Mouse (Mus musculus): ENCODE data around the gene Soga1. TPM values are rescaled to one million over a fixed set of nuclear protein-coding genes. Genes with fewer than 3 reads are reported as not detected.
A peak's percentile ranks its signal among the peaks of the same experiment; 100 is the strongest.

The Soga1 gene
- polyA plus RNA-seq, 1 experiment: 4.6 TPM

DNA sequence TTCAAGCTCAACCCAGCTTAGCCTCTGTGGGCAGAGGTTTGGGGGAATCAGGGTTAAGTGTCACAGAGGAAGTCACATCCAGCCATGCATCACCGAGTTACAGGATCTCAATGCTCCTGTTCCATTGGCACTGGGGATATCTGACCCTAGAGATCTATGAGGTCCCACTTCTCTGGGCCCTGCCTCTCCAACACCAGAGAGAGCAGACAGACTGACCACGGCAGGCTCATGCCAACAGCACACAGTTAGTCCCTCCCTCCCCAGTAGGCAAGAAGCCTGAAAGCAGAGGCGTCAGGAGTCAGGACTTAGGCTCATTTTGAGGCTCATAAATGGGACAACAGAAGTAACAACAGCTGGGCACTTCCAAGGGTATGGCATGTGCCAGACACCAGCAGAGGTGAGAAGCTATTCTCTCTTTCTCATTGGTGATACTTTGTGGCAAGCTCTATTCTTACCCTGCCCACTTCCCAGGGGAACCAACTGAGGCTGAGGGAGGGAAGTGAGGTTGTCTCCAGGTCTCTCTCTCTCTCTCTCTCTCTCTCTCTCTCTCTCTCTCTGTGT is 9.2 kb downstream of the Soga1 start:
- TF ChIP-seq POLR2A (IDR thresholded peaks at IDR 0.05; ENCODE audit: low read depth, low read length): no peak
- TF ChIP-seq CTCF (IDR thresholded peaks at IDR 0.05; ENCODE audit: extremely low read depth, insufficient read length, insufficient replicate concordance, low read depth, low read length): no peak

DNA sequence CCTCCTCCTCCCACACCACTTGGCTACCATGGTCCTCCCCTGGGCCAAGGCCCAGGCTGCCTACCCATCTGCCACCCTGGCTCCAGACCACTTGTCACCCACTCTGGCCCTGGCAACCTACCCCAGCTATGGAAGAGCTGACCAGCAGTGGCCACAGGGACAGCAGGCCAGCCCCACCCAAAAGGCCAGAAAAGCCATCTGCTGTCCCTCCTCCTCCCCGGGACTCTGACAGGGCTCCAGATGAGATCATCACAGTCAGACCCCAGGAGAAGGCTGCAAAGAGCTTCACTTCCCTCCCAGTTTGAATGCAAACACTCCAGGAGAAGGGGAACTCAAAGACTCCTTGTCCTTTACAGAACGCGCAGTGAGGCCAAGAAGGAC is 9.7 kb downstream of the Soga1 start:
- Histone ChIP-seq H3K36me3 (ENCODE audit: control insufficient read depth, insufficient read depth, low read length) (no peaks in the 10 kb centered on the region), H3K4me3 (ENCODE audit: low read depth, low read length) (no peak overlapping the region), H3K27me3 (ENCODE audit: control insufficient read depth, insufficient read depth, low read length) (no peaks in the 10 kb centered on the region), H3K27ac (ENCODE audit: insufficient read depth, low read depth, low read length) (peak overlapping the region; percentile 72), H3K4me1 (ENCODE audit: control insufficient read depth, insufficient read depth, insufficient read length, low read length) (peaks cover 61% of the 10 kb centered on the region)
- TF ChIP-seq POLR2A (IDR thresholded peaks at IDR 0.05; ENCODE audit: low read depth, low read length) (no peak), CTCF (IDR thresholded peaks at IDR 0.05; ENCODE audit: extremely low read depth, insufficient read length, insufficient replicate concordance, low read depth, low read length) (no peak)
- WGBS: 63% methylated on average over 3 of the region's 3 CpGs

More for the DNA sequence above, 9.2 kb downstream of the Soga1 start:
- WGBS: 61% methylated on average over 3 of the region's 3 CpGs
- no peaks in the 10 kb centered on the region for H3K36me3 ChIP-seq (ENCODE audit: control insufficient read depth, insufficient read depth, low read length)
- H3K27me3 ChIP-seq (ENCODE audit: control insufficient read depth, insufficient read depth, low read length): no peaks in the 10 kb centered on the region
- peak overlapping the region; percentile 72 for H3K27ac ChIP-seq (ENCODE audit: insufficient read depth, low read depth, low read length)
- H3K4me1 ChIP-seq (ENCODE audit: control insufficient read depth, insufficient read depth, insufficient read length, low read length): peaks cover 60% of the 10 kb centered on the region
- H3K4me3 ChIP-seq (ENCODE audit: low read depth, low read length): no peak overlapping the region

DNA sequence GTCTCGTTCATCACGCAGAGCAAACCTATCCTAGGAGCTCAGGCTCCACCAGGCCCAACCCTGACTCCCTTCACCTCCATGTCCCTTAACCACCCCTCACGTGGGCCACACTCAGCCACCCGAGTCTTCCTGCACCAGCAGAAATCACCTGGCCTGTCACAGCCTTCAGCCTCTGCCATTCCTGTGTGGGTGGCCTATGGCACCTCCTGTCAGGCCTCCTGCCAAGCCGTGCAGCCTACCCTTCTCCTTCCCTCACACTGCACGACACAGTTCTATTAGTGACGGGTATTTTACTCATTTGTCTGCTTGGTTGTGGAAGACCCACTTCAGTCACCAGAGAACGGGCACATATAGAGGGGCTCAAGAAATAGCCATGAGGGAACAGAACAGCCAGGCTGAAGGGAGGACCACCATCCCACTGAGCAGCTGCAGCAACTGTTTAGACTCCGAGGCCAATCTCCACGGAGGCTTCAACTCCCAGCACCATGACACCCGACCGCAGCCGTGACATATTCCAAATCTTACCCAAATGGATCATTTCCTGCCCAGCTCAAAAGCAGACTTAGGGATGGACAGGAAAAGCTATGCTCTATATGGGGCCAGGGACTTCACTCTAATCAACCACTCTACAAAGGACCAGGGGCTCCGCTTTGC is 10.2 kb downstream of the Soga1 start:
- Histone ChIP-seq H3K4me1 (ENCODE audit: control insufficient read depth, insufficient read depth, insufficient read length, low read length) (peaks cover 64% of the 10 kb centered on the region), H3K27ac (ENCODE audit: insufficient read depth, low read depth, low read length) (peak overlapping the region; percentile 72), H3K4me3 (ENCODE audit: low read depth, low read length) (no peak overlapping the region), H3K27me3 (ENCODE audit: control insufficient read depth, insufficient read depth, low read length) (no peaks in the 10 kb centered on the region), H3K36me3 (ENCODE audit: control insufficient read depth, insufficient read depth, low read length) (no peaks in the 10 kb centered on the region)
- WGBS: 82% methylated on average over 14 of the region's 14 CpGs
- TF ChIP-seq CTCF (IDR thresholded peaks at IDR 0.05; ENCODE audit: extremely low read depth, insufficient read length, insufficient replicate concordance, low read depth, low read length) (no peak), POLR2A (IDR thresholded peaks at IDR 0.05; ENCODE audit: low read depth, low read length) (no peak)

DNA sequence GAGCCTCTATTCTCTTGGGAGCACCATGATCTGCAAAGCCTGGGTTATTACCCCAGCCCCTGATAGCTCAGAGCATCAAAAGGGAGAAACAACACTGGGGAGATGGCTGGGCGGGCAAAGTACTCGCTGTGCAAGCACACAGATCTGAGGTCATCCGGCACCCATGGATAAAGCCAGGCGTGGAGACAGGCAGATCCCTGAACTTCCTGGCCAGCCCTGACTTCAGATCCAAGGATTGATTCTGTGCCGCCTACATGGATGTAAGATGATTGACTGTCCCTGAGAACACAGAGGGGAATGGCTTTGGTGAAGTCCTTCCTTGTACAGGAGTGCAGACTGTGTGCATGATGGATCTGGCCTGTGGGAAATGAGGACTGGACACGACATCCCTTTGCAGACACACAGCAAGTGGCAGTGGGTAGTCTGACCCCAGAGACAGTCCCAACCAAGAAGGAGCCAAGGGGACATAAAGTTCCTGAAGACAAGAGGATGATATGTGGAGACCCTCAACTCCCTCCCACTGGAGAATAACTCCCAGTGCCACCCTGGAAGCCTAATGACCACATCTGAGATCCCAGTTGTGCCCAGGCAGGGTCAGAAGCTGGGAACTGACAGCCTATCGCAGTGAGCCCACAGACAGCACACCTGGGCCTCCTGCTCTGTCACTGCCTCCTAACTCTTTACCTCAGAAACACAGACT is 12.2 kb downstream of the Soga1 start:
- TF ChIP-seq CTCF (IDR thresholded peaks at IDR 0.05; ENCODE audit: extremely low read depth, insufficient read length, insufficient replicate concordance, low read depth, low read length) (no peak), POLR2A (IDR thresholded peaks at IDR 0.05; ENCODE audit: low read depth, low read length) (no peak)
- no peak overlapping the region for H3K27ac ChIP-seq (ENCODE audit: insufficient read depth, low read depth, low read length)
- H3K36me3 ChIP-seq (ENCODE audit: control insufficient read depth, insufficient read depth, low read length): no peaks in the 10 kb centered on the region
- 57% methylated on average over 7 of the region's 7 CpGs for WGBS
- peaks cover 49% of the 10 kb centered on the region for H3K4me1 ChIP-seq (ENCODE audit: control insufficient read depth, insufficient read depth, insufficient read length, low read length)
- no peak overlapping the region for H3K4me3 ChIP-seq (ENCODE audit: low read depth, low read length)
- H3K27me3 ChIP-seq (ENCODE audit: control insufficient read depth, insufficient read depth, low read length): no peaks in the 10 kb centered on the region

DNA sequence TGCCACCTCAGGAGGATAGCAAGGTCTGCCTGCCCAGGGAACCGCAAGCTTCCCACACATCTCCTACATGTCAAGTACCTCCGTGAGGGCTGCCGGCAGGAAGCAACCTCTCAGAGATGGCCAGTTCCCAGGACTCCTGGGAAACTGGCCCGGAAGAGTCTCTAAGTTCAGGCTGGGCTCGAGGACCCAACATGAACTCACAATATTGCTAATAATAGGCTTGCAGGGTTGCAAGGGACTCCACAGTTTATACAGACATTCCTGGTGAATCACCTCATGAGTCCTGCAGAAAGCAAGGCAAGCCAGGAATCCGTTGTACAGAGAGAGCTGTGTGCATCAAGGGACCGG is 13.2 kb downstream of the Soga1 start:
- H3K4me1 ChIP-seq (ENCODE audit: control insufficient read depth, insufficient read depth, insufficient read length, low read length): peaks cover 39% of the 10 kb centered on the region
- TF ChIP-seq POLR2A (IDR thresholded peaks at IDR 0.05; ENCODE audit: low read depth, low read length) (no peak), CTCF (IDR thresholded peaks at IDR 0.05; ENCODE audit: extremely low read depth, insufficient read length, insufficient replicate concordance, low read depth, low read length) (no peak)
- no peaks in the 10 kb centered on the region for H3K36me3 ChIP-seq (ENCODE audit: control insufficient read depth, insufficient read depth, low read length)
- 80% methylated on average over 7 of the region's 7 CpGs for WGBS
- H3K4me3 ChIP-seq (ENCODE audit: low read depth, low read length): no peak overlapping the region
- H3K27me3 ChIP-seq (ENCODE audit: control insufficient read depth, insufficient read depth, low read length): no peaks in the 10 kb centered on the region
- peak overlapping the region; percentile 75 for H3K27ac ChIP-seq (ENCODE audit: insufficient read depth, low read depth, low read length)

DNA sequence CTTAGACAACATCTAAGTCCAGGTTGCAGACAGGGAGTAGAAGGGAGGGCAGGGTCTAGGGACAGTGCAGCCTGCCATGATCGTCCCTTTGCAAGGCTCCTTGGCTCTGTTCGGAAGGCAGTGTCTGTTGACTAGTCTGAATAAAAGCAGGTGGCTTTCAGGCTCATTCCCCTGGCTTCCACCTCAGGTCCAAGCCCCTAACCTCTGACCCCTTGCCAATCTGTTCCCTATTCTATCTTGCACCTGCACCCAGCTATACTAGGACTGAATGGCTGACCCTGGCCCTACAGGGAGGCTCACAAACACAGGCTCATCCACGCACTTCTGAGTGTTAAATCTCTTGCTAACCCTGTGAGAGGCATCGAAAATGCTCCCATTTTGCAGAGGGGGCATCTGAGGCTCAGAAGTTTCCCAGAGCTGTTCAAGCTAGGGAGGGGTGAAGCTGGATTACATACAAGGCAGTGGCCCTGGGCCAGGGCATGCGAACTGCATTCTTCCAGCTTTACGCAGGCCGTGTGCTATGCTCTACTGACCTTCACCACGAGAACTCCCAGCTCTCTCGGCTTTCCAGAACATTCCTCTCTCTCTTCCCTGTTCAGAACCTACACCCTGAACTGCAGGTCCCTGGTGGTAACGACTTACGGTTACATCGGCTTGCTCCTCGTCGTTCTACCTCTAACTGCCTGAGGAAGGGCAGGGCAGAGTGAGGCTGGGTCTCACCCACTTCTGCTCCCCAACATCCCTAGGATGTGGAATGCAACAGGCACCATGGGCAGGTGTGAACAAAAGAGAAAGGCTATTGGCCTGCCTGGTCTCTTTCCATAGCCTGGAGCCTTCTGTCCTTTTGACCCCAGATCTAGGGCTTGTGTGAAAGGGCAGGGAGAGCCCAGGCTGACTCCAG is 13.8 kb downstream of the Soga1 start:
- no peak for TF ChIP-seq POLR2A (IDR thresholded peaks at IDR 0.05; ENCODE audit: low read depth, low read length)
- no peak for TF ChIP-seq CTCF (IDR thresholded peaks at IDR 0.05; ENCODE audit: extremely low read depth, insufficient read length, insufficient replicate concordance, low read depth, low read length)
- WGBS: 67% methylated on average over 14 of the region's 14 CpGs
- peaks cover 32% of the 10 kb centered on the region for H3K4me1 ChIP-seq (ENCODE audit: control insufficient read depth, insufficient read depth, insufficient read length, low read length)
- H3K27ac ChIP-seq (ENCODE audit: insufficient read depth, low read depth, low read length): peak overlapping the region; percentile 75
- H3K4me3 ChIP-seq (ENCODE audit: low read depth, low read length): no peak overlapping the region
- H3K27me3 ChIP-seq (ENCODE audit: control insufficient read depth, insufficient read depth, low read length): no peaks in the 10 kb centered on the region
- H3K36me3 ChIP-seq (ENCODE audit: control insufficient read depth, insufficient read depth, low read length): no peaks in the 10 kb centered on the region

Data from small intestine, adult 2 months (tissue).